Mouse (Mus musculus): ENCODE data around the gene Arid3b. TPM values are rescaled to one million over a fixed set of nuclear protein-coding genes. Genes with fewer than 3 reads are reported as not detected.
"Not testable (repeated sequence)": the region's sequence is repeated elsewhere in the genome, so short reads cannot be mapped to it uniquely, and the experiment has no call there.

The Arid3b gene
- total RNA-seq (2021) = 1 to 10 TPM; 5.4 to 7.1 TPM
- long read RNA-seq, experiment 1, partial matches to known transcripts = 0 of 3 reads
- long read RNA-seq, experiment 1, other reads (novel, unspliced or antisense) = 1 of 3 reads
- long read RNA-seq, experiment 2 = 0 reads

- DNase-seq (ENCODE audit: low spot score in 2 of 2) = peak; percentile 73 to 81
Measured at GRCm38 (mm10) chr9:57836581-57837170, at the start of gene Arid3b. Arid3b (minus strand) TSS chr9:57836793.

GRCm38 (mm10) chr9:57883413-57883812 lies 46.8 kb upstream of the Arid3b start:
- no peak for DNase-seq (ENCODE audit: low spot score in 2 of 2)

- DNase-seq (ENCODE audit: low spot score in 2 of 2) = not testable (repeated sequence)
Measured at GRCm38 (mm10) chr9:57881781-57882180, 45.2 kb upstream of the Arid3b start.

GRCm38 (mm10) chr9:57880278-57880677 lies 43.7 kb upstream of the Arid3b start:
- no peak for DNase-seq (ENCODE audit: low spot score in 2 of 2)

- DNase-seq (ENCODE audit: low spot score in 2 of 2) = no peak
Measured at GRCm38 (mm10) chr9:57879213-57879612, 42.6 kb upstream of the Arid3b start.

GRCm38 (mm10) chr9:57874994-57875393 lies 38.4 kb upstream of the Arid3b start:
- no peak for DNase-seq (ENCODE audit: low spot score in 2 of 2)

GRCm38 (mm10) chr9:57874134-57874533 lies 37.5 kb upstream of the Arid3b start:
- DNase-seq (ENCODE audit: low spot score in 2 of 2) = no peak

- DNase-seq (ENCODE audit: low spot score in 2 of 2) = no peak
Measured at GRCm38 (mm10) chr9:57870273-57870816, 33.8 kb upstream of the Arid3b start.

GRCm38 (mm10) chr9:57868767-57869166 lies 32.2 kb upstream of the Arid3b start:
- no peak for DNase-seq (ENCODE audit: low spot score in 2 of 2)

- DNase-seq (ENCODE audit: low spot score in 2 of 2) = no peak
Measured at GRCm38 (mm10) chr9:57867880-57868279, 31.3 kb upstream of the Arid3b start.

GRCm38 (mm10) chr9:57867236-57867635 lies 30.6 kb upstream of the Arid3b start:
- DNase-seq (ENCODE audit: low spot score in 2 of 2) = no peak

- DNase-seq (ENCODE audit: low spot score in 2 of 2) = no peak
Measured at GRCm38 (mm10) chr9:57866530-57866929, 29.9 kb upstream of the Arid3b start.

GRCm38 (mm10) chr9:57864336-57864735 lies 27.7 kb upstream of the Arid3b start:
- DNase-seq (ENCODE audit: low spot score in 2 of 2) = no peak

- peak; percentile 30 to 52 for DNase-seq (ENCODE audit: low spot score in 2 of 2)
Measured at GRCm38 (mm10) chr9:57861951-57862471, 25.4 kb upstream of the Arid3b start.

GRCm38 (mm10) chr9:57856456-57856855 lies 19.9 kb upstream of the Arid3b start:
- no peak for DNase-seq (ENCODE audit: low spot score in 2 of 2)

GRCm38 (mm10) chr9:57854280-57854679 lies 17.7 kb upstream of the Arid3b start:
- no peak for DNase-seq (ENCODE audit: low spot score in 2 of 2)

- no peak for DNase-seq (ENCODE audit: low spot score in 2 of 2)
Measured at GRCm38 (mm10) chr9:57839032-57839431, 2.4 kb upstream of the Arid3b start.

GRCm38 (mm10) chr9:57835841-57836514 lies 615 bp downstream of the Arid3b start:
- no peak for DNase-seq (ENCODE audit: low spot score in 2 of 2)

- no peak for DNase-seq (ENCODE audit: low spot score in 2 of 2)
Measured at GRCm38 (mm10) chr9:57834629-57835417, 1.8 kb downstream of the Arid3b start.

GRCm38 (mm10) chr9:57833762-57834471 lies 2.7 kb downstream of the Arid3b start:
- DNase-seq (ENCODE audit: low spot score in 2 of 2) = no peak
